Mouse (Mus musculus): Measurements from ENCODE around the gene Rtp3.

Rtp3 gene

DNA sequence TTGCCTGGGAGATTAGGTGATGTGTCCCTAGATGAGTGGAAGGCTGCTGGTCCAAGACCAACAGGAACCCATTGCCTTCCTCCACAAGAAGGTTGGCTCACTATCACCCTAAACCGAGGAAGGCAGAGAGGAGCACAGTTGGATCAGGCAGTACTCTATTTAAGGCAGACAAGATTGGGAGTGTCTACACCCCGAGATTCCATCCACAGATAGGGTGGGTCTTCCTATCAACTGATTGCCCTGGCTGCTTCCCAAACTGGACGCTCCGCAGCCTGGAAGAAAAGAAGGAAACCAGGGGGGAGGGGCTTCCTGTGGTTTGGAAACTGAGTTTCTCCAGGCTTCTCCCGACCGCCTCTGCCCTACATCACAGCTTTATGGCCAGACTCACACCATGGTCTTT lies at the start of gene Rtp3:
Gene Rtp3 (minus strand): TSS at position 380 of the 400 bp plus-strand sequence.
- no peak for DNase-seq (ENCODE audit: low read depth)

DNA sequence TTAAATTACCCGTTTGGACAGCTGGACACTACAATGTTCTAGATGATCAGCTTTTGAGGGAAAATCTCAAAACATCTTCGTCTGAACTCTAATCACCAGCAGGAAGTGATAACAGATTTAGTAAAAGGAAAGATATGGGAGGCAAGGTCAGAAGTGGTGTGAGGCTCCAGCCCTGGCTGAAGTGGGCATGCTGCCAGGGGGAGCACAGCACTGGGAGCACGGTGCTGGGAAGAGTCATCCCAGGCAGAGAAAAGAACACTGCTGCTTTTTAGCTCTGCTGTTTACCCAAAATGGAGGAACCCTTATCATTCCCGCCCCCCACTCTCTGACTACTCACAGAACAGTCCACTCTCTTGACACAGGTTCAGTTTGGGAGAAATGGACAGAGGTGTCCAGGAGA lies 49.6 kb upstream of the Rtp3 start:
- DNase-seq (ENCODE audit: low read depth), result no peak

DNA sequence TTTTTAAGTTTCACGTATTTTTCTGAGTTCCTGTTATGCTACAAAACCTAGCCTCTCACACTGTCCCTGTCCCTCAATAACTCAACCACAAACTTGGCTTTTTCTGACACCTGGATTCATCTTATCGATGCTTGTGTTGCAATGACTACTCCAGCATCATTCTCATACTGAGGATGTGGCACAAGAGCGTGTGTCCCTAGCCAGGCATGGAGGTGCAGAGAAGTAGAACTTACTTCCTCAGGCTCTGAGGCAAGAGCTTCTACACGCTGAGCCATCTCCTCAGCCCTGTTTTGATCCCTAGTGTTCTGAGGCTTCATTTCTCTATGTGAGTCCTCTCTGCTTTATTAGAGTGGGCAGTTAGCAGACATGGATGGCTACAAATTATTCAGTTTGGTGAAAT lies 43.3 kb upstream of the Rtp3 start:
- no peak for DNase-seq (ENCODE audit: low read depth)

GRCm38 (mm10) chr9:111026791-111027190 lies 36.4 kb upstream of the Rtp3 start:
- DNase-seq (ENCODE audit: low read depth), result no peak

DNA sequence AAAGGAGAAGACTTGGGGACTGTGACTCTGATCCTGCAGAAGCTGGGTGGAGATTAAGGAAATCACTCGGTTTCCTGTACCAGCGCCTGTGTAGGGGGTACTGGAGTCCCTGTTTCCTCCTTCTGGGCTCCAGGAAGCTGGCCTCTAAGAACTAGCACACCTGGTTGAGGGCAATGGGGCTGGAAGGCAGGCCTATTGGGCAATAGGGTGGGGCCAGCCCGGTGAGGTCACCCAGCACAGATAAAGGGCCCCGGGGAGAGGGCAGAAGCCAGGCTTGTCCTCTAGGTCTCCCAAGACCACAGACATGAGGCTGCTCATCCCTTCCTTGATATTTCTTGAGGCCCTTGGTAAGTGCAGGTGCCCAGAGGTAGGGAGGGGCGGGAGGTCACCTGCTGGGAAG lies 28.6 kb upstream of the Rtp3 start, which contains the start of gene Ltf:
Gene Ltf (plus strand): TSS at position 250 of the 400 bp plus-strand sequence.
- DNase-seq (ENCODE audit: low read depth), result no peak

GRCm38 (mm10) chr9:111015658-111016057 lies 25.3 kb upstream of the Rtp3 start:
- no peak for DNase-seq (ENCODE audit: low read depth)

DNA sequence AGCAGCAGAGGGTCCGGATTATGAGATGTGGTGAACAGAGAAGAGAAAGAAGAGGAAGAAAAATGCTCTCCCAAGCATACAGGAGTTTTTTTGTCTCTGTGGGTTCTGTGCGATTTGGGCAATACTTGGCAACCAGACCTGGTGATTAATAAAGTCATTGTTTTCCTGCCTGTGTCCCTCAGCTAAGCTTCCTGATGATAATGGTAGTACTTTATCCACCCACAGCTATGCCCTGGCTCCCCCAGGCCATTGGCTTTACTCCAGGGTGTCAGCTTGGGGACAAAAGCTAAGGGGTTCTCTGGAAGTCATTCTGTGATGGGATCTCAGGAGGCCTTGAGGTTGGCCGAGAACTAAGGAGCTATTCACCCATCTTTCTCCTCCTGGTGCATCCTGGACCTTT lies 21.7 kb upstream of the Rtp3 start:
- DNase-seq (ENCODE audit: low read depth), result no peak

GRCm38 (mm10) chr9:111011550-111011949 lies 21.2 kb upstream of the Rtp3 start:
- DNase-seq (ENCODE audit: low read depth), result no peak

- DNase-seq (ENCODE audit: low read depth), result no peak
Observed at GRCm38 (mm10) chr9:111009763-111010162, 19.4 kb upstream of the Rtp3 start.

DNA sequence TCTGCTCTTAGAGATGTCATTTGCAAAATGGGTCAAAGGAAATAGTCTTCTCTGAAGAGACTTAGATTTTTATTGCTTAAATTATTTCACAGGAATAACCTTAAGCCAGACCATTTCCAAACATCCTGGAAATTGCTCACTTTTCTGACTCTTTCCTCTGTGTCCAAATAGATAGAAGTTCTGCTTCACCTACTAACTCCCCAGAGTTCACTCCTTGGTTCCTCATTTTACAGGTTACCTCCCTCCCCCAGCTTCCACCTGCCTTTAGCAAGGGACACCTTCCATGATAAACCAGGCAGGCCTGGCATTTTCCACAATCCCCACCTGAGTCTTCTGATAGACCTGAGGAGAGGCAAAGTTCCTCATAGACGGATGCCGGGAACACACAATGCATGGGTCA lies 16.2 kb upstream of the Rtp3 start:
- DNase-seq (ENCODE audit: low read depth), result no peak

- DNase-seq (ENCODE audit: low read depth), result no peak
Observed at GRCm38 (mm10) chr9:111003279-111003678, 12.9 kb upstream of the Rtp3 start.

DNA sequence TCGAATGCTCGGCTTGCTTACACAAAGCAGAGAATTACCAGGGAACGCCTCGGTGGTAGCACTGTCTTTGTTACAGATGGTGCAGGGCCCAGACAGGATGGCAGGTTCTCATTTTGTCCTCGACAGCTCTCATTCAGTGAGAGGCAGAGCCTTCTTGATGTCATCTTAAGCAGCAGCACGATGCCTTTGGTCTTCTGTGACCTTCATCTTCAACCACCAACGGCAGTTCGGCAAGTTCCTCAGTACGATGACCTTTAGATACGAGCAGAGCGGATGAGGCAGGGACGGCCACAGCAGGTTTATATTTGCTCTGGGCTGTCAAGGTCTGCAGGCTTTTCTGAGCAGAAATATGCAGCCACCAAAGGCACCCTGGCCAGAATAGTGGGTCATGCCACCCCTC lies 11.2 kb upstream of the Rtp3 start:
- DNase-seq (ENCODE audit: low read depth), result no peak

DNA sequence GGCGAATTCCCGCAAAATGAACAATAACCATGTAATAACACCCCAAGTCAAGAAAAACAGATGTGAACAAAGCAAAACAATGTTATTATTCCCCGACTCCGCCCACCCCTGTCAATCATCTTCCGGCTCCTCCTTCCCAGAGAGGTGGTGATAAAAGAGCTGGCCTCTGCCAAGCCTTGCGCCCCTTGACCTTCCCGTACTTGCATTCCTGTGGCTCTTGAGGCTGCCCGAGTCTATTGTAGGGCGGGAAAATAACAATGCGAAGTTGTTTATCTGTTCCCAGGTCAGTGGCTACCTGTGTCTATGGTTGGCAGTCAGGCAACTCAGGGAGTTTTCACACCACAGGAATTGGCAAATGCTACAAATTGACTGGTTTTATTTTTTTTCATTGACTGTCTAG lies 9.5 kb upstream of the Rtp3 start:
- no peak for DNase-seq (ENCODE audit: low read depth)

DNA sequence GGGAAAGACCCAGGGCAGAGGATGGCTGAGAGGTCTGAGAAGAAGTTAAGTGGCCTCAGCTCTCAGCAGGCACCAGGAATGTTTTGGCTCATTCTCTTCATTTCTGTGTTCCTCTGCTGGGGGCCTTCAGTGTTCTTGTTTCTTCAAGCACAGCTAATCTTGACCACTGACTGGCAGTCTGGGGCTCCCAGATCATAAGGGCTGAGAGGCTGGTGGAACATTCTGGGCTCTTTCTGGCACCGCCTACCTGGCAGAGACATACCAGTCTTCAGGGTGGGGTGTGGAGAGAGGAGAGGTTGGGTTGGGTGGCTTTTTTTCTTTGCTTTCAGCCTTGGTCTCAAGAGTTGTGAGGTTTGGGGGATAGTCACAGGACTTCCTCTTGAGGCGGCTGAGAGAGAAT lies 8.7 kb upstream of the Rtp3 start:
- no peak for DNase-seq (ENCODE audit: low read depth)

- DNase-seq (ENCODE audit: low read depth), result peak; percentile 78
Observed at GRCm38 (mm10) chr9:110997245-110997644, 6.9 kb upstream of the Rtp3 start.

GRCm38 (mm10) chr9:110994716-110995172 lies 4.4 kb upstream of the Rtp3 start:
- DNase-seq (ENCODE audit: low read depth), result peak; percentile 60

DNA sequence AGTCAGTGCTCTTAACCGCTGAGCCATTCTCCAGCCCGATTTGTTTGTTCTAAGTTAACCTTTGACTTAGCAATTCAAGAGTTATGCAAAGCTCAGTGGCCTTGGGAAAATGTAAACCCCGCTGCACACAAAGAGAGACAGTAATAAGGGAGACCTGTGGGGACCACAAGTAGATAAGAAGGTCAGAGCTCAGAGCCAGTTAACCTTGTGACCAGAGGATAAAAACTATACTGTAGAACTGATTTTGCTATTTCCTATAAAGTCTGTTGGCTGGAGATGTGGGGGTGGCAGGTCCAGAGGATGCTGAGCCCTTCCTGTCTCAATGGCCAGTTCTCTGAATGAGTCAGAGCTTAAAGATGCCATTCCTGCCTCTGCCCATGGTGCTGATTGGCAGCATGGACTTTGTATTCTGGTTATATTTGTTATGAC lies 2.9 kb upstream of the Rtp3 start:
- DNase-seq (ENCODE audit: low read depth), result no peak

- DNase-seq (ENCODE audit: low read depth), result no peak
Observed at GRCm38 (mm10) chr9:110989543-110989942, 840 bp downstream of the Rtp3 start.

DNA sequence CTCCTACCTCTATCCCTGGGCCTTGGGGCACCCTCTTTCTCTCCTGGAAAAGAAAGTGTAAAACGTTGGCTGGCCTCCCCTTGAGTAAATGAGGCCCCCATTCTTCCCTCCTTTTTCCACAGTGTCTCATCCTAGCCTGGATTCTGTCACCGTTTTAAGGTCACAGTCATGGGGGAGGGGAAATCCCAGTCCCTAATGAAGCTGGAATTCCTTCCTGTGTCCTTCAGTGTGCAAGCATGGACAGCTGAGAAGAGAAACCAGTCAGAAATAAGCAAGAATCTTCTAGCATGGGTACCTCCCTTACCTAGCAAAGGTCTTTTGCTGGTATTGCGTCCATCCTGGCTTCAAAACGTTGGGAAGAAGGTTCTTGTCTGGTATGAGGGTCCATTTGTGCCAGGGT lies 1.2 kb downstream of the Rtp3 start:
- DNase-seq (ENCODE audit: low read depth), result no peak

- no peak for DNase-seq (ENCODE audit: low read depth)
Observed at GRCm38 (mm10) chr9:110988078-110988477, 2.3 kb downstream of the Rtp3 start.

DNA sequence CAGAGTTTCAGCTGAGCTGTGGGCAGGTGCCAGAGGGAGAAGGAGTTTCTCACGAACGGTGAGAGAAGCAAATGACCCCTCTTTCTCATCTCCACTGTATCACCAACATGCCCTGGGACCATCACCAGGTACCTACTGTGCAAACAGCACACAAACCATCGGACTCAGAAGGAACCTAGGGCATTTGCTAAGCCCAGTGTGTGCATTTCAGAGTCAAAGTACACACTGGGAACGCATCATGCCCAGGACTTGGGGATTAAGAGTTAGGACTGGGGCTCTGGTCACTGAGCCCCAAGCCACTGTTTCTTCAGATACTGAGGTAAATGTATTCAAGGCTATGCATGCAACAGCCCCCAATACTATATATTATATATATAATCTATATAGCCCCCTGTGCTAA lies 3.1 kb downstream of the Rtp3 start:
- no peak for DNase-seq (ENCODE audit: low read depth)

DNA sequence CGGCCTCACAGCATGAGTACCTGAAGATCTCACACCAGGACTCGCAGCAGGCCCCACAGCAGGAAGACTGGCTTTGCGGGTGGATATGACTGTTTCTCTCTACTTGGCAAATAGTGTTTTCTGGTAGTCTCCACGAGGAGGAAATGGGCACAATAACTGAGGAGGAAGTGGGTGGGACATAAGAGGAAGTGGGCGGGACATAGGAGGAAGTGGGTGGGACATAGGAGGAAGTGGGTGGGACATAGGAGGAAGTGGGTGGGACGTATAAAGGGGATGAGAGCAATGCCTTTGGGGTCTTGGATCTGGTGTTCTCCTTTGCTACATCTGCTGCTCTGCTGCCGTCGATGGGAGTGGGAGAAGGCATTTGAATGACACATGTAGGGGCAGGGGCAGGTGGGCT lies 4.4 kb downstream of the Rtp3 start:
- DNase-seq (ENCODE audit: low read depth), result no peak

DNA sequence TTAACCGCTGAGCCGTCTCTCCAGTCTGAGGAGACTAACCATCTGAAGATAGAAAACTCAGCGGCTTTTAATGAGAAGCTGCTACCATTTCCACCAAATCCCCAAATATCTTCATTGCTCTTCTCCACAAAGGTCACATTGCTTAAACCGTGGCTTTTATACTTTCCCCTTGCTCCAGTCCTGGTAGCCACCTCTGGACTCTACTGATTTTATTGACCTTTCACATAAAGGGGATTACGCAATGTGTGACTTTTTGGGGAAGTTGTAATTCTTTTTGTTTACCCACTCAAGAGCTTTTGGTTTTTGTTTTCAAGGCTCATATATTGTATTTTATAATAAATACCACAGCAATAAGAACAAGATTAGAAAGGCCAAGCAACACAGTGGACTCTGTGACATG lies 4.8 kb downstream of the Rtp3 start:
- no peak for DNase-seq (ENCODE audit: low read depth)

DNA sequence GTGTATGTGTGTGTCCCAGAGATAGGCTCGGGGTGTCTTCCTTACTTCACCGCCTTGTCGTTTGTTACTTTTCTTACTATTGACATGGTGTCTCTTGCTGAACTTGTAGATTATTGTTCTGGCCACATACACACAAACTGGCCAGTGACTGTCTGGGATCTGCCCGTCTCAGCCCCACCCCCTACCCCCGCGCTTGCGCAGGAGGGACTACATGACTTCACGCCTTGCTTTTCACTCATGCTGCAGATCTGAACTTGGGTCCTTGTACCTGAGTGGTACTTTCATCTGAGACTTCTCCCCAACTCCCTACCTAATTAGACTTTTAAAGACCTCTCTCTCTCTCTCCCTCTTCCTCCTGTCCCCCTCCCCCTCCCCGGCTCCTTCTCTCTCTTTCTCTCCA lies 6.3 kb downstream of the Rtp3 start:
- DNase-seq (ENCODE audit: low read depth), result no peak

- no peak for DNase-seq (ENCODE audit: low read depth)
Observed at GRCm38 (mm10) chr9:110982351-110982750, 8.0 kb downstream of the Rtp3 start.
